Mouse (Mus musculus) ES-Bruce4 (cell line): Measurements from ENCODE around the gene Timeless.
"Not testable (repeated sequence)": the region's sequence is repeated elsewhere in the genome, so short reads cannot be mapped to it uniquely, and the experiment has no call there.

Experiments
- CTCF ChIP-seq: IDR thresholded peaks from one replicate; pipeline ENCODE4 v1.8.1; 2011; ENCODE audit warnings: low read depth, low read length
- EP300 ChIP-seq: IDR thresholded peaks from 2 replicates; pipeline ENCODE4 v1.6.1; 2011; ENCODE audit warnings: low read depth, low read length; ENCODE audit not compliant: insufficient read depth
- POLR2A ChIP-seq: IDR thresholded peaks from one replicate; pipeline ENCODE4 v1.8.1; 2011; ENCODE audit warnings: low read length; ENCODE audit not compliant: insufficient read depth

- not testable (repeated sequence) for TF ChIP-seq CTCF, POLR2A, EP300
Measured at GRCm38 (mm10) chr10:128260376-128260775, 28.5 kb downstream of the Timeless start.
